Mouse (Mus musculus): ENCODE measurements at regions not wholly inside any gene's neighbourhood (a gene's known extent, or its start where the extent isn't known, plus 50 kb on each side); places are given as distances from the start of the nearest gene placed in this dataset.

DNA sequence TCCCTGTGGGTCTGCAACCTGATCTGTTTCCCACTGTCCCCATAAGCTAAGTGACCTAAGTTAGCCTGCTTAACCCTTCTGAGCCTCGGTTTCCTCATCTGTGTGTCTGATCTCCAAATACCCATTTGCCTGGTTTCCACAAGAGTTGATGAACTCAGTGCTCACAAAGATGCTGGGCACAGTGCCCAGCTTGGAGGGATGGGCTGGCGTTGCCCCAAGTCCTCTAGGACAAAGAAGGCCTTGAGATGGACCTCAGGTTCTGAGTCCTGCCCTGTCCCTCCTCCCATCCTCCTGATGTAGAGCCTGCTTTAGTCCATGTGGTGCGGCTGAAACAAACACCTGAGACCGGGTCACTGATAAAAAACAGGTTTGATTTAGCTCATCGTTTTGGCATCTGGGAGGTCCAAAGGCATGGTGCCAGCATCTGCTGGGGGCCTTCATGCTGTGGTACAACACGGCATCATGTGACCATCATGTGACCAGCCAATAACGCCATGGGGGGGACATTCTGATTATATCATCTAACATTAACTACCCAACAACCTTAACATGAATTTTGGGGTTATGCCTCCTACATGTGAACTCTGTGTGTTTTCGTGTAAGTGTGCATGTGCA, 441.8 kb downstream of the Ptpru start:
- TF ChIP-seq CTCF (IDR thresholded peaks at IDR 0.05; ENCODE audit: insufficient read depth, low read depth, low read length) (no peak), POLR2A (IDR thresholded peaks at IDR 0.05; ENCODE audit: insufficient read depth, low read depth, low read length) (no peak)
